Mouse (Mus musculus): Measurements from ENCODE around the gene Ficd.

DNA sequence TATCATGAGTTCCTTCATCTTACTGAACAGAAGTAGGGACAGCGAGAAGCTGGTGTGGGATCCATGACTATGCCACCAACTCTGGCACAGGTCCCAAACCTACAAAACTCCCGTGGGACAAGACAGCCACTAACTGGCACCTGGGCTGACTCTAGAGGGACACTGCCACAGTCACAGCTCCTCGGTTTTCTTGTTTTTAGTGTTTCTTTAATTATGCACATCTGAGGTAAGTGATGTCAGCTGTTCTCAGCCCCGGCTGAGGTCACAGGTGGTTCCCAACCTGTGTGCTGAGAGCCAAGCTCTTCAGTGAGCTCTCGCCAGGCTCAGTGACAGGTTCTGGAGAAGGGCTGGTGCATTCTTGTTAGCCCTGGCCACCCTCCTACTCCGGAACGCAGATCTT lies 28.8 kb downstream of the Ficd start:
- TF ChIP-seq POLR2A (IDR thresholded peaks at IDR 0.05; ENCODE audit: borderline replicate concordance, extremely low read depth, insufficient read depth, insufficient read length, poor library complexity, severe bottlenecking) (no peak), CTCF (IDR thresholded peaks at IDR 0.05; ENCODE audit: borderline replicate concordance, extremely low read depth, insufficient read depth, insufficient read length) (no peak)
